Mouse (Mus musculus) stomach, embryonic 15.5 days (tissue): Measurements from ENCODE around the gene Nt5dc3. TPM values are rescaled to one million over a fixed set of nuclear protein-coding genes. Genes with fewer than 3 reads are reported as not detected.

Experiments
- ATAC-seq: fragments of 200-750 bp; cut with Nextera tagmentation; 2 replicates; pipeline ENCODE4 v1.8.0; 2017; ENCODE audit warnings: low read depth, moderate number of reproducible peaks, moderate TSS enrichment; ENCODE audit not compliant: insufficient read depth, low FRiP score
- H3K27ac ChIP-seq: fragments of 300-500 bp; sonication (generic); 2 replicates; pipeline ENCODE4 v1.5.1; 2015; ENCODE audit warnings: mild to moderate bottlenecking, inconsistent platforms
- H3K27me3 ChIP-seq: fragments of 300-500 bp; sonication (generic); replicated peaks from 2 replicates; pipeline ENCODE4 v1.6.1; 2015; ENCODE audit warnings: inconsistent platforms
- H3K36me3 ChIP-seq: fragments of 300-500 bp; sonication (generic); 2 replicates; pipeline ENCODE4 v1.6.1; 2015; ENCODE audit warnings: inconsistent platforms
- H3K4me1 ChIP-seq: fragments of 300-500 bp; sonication (generic); 2 replicates; pipeline ENCODE4 v1.6.1; 2015; ENCODE audit warnings: inconsistent platforms
- H3K4me2 ChIP-seq: fragments of 300-500 bp; sonication (generic); 2 replicates; pipeline ENCODE4 v1.6.1; 2015; ENCODE audit warnings: mild to moderate bottlenecking, inconsistent platforms
- H3K4me3 ChIP-seq: fragments of 300-500 bp; sonication (generic); replicated peaks from 2 replicates; pipeline ENCODE4 v1.5.1; 2015; ENCODE audit warnings: inconsistent platforms
- H3K9ac ChIP-seq: fragments of 300-500 bp; sonication (generic); 2 replicates; pipeline ENCODE4 v1.6.1; 2015; ENCODE audit warnings: inconsistent platforms
- H3K9me3 ChIP-seq: fragments of 300-500 bp; sonication (generic); 2 replicates; pipeline ENCODE4 v1.6.1; 2016; ENCODE audit warnings: inconsistent platforms
- WGBS: fragments of 180-500 bp; shearing (Covaris S2); methylation state at CpG from one replicate; pipeline ENCODE4 v1.1.7; 2015; 5-methylcytosine and 5-hydroxymethylcytosine counted together
- polyA plus RNA-seq: library from polyadenylated mRNA; unstranded; fragments of >200 nt; fragmentation: Nextera tagmentation; extraction: Ambion mirVana; gene quantifications from 2 replicates; pipeline ENCODE4 v1.2.1, GENCODE M21; 2015

Gene Nt5dc3
- polyA plus RNA-seq, 1 experiment from 2014 or later: 1.5 TPM

DNA sequence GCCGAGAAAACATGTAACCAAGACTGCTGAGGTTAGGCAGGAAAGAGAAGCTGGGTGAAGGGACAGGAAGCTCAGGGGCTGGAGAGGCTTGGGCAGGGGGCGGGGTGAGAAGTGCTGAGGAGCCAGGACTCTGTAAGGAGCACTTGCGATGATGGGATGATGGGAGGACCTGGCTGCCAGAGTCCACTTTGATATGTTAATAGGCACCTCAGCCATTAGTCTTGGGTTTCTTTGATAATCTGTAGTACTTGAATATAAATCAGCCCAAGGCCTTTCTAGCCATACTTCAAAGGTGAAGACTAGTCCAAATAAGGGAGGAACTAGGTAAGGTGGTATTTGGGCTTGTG is 16.4 kb upstream of the Nt5dc3 start:
- Histone ChIP-seq H3K36me3 (no peaks in the 10 kb centered on the region), H3K27ac (no peak overlapping the region), H3K27me3 (no peaks in the 10 kb centered on the region), H3K4me3 (no peak overlapping the region), H3K9me3 (no peaks in the 10 kb centered on the region), H3K9ac (no peak overlapping the region), H3K4me1 (no peaks in the 10 kb centered on the region), H3K4me2 (no peak overlapping the region)
- no peak for ATAC-seq
- 66% methylated on average over 3 of the region's 3 CpGs for WGBS

DNA sequence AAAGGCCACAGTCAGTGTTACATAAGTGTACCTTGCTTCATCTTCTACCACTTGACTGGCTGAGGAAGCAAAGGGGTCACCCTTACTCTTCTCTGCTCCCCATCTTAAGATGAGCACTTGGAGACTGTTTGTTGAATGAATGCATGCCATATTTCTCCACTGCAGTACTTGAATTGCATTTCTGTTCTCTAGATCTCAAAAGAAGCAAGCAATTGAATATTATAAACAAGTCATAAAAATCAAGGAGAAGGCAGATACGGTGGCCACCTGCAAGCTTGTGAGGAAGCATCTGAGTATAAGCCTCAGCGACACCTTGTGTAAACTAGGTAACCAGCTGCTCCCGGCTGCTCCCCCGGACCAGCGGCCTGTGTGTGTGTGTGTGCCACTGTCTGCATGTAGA is 15.1 kb upstream of the Nt5dc3 start, which contains the start of gene Gm49358:
TSS of gene Gm49358 (plus strand) at position 301 of the 400 bp plus-strand sequence.
- Histone ChIP-seq H3K4me1 (no peaks in the 10 kb centered on the region), H3K4me2 (no peak within 1 kb of the TSS), H3K36me3 (no peaks in the 10 kb centered on the region), H3K9ac (no peak within 1 kb of the TSS), H3K4me3 (no peak within 1 kb of the TSS), H3K27me3 (no peaks in the 10 kb centered on the region), H3K27ac (no peak within 1 kb of the TSS), H3K9me3 (no peaks in the 10 kb centered on the region)
- 59% methylated on average over 5 of the region's 5 CpGs for WGBS
- ATAC-seq: no peak

DNA sequence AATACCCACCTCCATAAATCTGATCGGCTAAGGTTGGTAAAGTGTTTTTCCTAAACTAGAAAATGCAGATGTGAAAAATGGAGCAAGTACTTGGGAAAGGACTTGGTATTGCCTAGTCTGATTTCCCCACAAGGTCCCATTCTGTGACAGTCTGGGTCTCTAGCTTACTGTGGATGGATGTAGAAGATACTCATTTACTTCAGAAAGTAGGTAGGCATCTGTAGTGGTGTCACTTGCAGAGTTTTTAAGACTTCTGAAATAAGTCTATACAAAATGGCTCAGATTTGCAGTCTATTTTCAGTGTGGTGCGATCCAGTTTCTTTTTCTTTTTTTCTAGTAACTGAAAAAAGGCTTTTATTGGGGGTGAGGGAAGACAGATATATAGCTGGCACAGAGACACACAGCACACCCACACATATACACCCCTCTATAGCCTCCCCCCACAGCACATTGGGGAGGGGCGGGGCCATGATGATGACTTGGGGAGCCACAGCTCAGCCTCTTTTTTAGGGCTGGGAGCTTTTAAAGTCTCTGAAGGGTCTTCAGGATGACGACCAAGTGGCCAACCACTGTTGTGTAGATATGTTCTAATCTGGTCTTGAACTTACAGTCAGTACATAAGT is 13.3 kb upstream of the Nt5dc3 start:
- H3K4me3 ChIP-seq: no peak overlapping the region

DNA sequence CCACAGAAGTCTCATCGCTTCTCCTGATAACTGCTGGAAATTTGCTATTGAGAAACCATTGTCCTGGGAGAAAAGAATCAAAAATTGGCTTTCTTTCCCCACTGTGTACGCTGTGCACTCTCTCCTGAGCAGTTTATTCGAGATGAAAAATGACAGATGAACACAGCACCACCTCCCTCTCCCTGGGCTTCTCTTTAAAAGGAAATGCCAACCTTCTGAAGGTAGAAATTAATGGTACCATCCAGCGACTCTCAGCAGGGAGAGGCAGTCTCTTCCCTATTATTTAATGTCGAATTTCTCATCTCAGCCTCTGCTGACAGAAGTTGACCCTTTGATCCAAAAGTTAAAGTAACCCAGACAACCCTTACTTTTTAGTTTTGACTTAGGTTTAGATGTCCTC is 9.6 kb upstream of the Nt5dc3 start:
- H3K4me3 ChIP-seq: no peak overlapping the region
- 50% methylated on average over 5 of the region's 5 CpGs for WGBS
- no peak overlapping the region for H3K9ac ChIP-seq
- H3K27me3 ChIP-seq: no peaks in the 10 kb centered on the region
- H3K27ac ChIP-seq: no peak overlapping the region
- no peak for ATAC-seq
- no peaks in the 10 kb centered on the region for H3K9me3 ChIP-seq
- no peak overlapping the region for H3K4me2 ChIP-seq
- H3K4me1 ChIP-seq: peaks cover 3% of the 10 kb centered on the region; the same call in 1 of the 2 replicates
- H3K36me3 ChIP-seq: no peaks in the 10 kb centered on the region

More for the DNA sequence above, 13.3 kb upstream of the Nt5dc3 start:
- no peaks in the 10 kb centered on the region for H3K27me3 ChIP-seq
- no peak overlapping the region for H3K27ac ChIP-seq
- no peaks in the 10 kb centered on the region for H3K36me3 ChIP-seq
- no peak overlapping the region for H3K9ac ChIP-seq
- no peaks in the 10 kb centered on the region for H3K9me3 ChIP-seq
- no peak overlapping the region for H3K4me2 ChIP-seq
- H3K4me1 ChIP-seq: peaks cover 3% of the 10 kb centered on the region; the same call in 1 of the 2 replicates
- WGBS: 81% methylated on average over 4 of the region's 4 CpGs
- no peak for ATAC-seq

DNA sequence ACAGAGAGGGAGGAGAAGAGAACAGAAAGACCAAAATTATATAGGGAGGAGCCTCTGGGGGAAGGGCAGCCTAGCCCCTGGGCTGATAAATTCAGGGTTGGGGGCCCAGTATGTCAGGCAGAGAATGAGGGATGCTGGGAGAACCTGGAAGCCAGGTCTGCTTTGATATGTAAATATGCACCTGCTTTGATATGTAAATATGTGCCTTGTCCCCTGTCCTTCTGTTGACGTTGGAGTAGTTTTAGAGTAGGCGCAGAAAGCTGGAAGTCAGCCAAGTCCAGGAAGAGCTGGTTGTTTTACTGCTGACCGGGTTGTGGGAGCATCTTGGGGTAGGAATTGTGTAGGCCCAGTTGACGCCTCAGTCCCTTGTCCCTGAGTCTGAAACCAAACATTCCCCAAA is 9.0 kb upstream of the Nt5dc3 start:
- no peak overlapping the region for H3K27ac ChIP-seq
- H3K9ac ChIP-seq: no peak overlapping the region
- no peaks in the 10 kb centered on the region for H3K27me3 ChIP-seq
- no peak overlapping the region for H3K4me3 ChIP-seq
- no peaks in the 10 kb centered on the region for H3K36me3 ChIP-seq
- H3K9me3 ChIP-seq: no peaks in the 10 kb centered on the region
- H3K4me2 ChIP-seq: no peak overlapping the region
- WGBS: 35% methylated on average over 4 of the region's 4 CpGs
- peaks cover 3% of the 10 kb centered on the region; the same call in 1 of the 2 replicates for H3K4me1 ChIP-seq
- ATAC-seq: no peak

DNA sequence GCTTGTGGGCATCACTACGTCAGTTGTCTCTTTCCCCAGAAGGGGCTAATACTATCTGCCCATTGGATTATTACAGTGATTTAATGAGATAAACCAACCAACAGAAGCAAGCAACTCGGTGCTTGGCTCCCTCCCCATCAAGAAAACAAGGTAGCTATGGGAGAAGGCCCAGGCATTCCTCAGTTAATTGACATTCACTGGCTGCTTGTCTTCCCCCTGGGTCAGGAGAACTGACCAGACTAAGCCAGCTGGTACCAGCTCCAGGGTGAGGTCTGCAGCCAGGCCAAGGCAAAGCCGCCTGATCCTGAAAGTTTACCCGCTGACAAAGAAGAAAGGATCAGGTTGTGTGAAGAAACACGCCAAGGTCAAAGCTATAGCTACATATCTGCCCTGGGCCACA is 7.1 kb upstream of the Nt5dc3 start:
- Histone ChIP-seq H3K9ac (no peak overlapping the region), H3K9me3 (no peaks in the 10 kb centered on the region), H3K27me3 (no peaks in the 10 kb centered on the region), H3K4me1 (peaks cover 3% of the 10 kb centered on the region; the same call in 1 of the 2 replicates), H3K27ac (no peak overlapping the region), H3K36me3 (no peaks in the 10 kb centered on the region), H3K4me3 (no peak overlapping the region), H3K4me2 (no peak overlapping the region)
- no peak for ATAC-seq
- WGBS: 74% methylated on average over 5 of the region's 5 CpGs

DNA sequence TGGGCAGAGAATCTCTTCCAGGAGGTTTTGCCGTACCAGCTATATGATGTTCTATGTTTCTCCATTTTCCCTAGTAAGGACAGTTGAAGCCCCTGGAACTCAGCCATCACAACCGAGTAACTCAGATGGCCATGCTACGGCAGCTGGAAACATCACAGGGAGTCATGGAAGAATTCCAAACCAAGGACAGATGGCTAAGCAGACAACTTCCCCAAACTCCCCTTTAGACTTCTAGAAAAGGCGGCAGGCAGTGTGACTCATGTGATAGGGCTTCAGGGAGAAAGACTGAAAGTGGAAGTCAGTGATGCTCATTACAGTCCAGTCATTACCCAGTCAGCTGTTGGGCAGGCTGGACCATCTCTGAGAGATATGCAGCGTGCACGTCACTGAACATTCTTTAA is 6.6 kb upstream of the Nt5dc3 start:
- WGBS: 48% methylated on average over 6 of the region's 6 CpGs
- H3K9ac ChIP-seq: no peak overlapping the region
- H3K9me3 ChIP-seq: no peaks in the 10 kb centered on the region
- no peak overlapping the region for H3K4me3 ChIP-seq
- no peaks in the 10 kb centered on the region for H3K27me3 ChIP-seq
- H3K27ac ChIP-seq: no peak overlapping the region
- no peak overlapping the region for H3K4me2 ChIP-seq
- no peak for ATAC-seq
- no peaks in the 10 kb centered on the region for H3K36me3 ChIP-seq
- H3K4me1 ChIP-seq: peaks cover 3% of the 10 kb centered on the region; the same call in 1 of the 2 replicates

DNA sequence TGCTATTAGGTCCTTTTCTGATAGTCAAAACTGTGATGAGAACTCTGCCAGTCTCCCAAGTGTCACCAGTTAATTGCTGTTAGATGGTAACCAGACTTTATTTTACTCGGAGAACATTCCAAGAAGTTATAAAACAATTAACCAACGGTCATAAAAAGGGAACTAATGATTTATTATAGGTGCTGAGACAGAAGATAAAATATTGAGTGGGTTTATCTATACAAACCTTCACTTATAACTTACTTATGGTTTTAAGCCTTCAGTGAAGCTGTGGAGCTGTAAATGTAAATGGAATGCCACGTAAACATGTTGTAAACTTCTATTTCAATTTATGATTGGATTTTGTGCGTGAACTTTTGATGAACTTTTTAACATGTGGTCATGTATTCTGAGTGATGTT is 5.4 kb upstream of the Nt5dc3 start:
- Histone ChIP-seq H3K9ac (no peak overlapping the region), H3K27ac (no peak overlapping the region), H3K9me3 (no peaks in the 10 kb centered on the region), H3K27me3 (no peaks in the 10 kb centered on the region), H3K4me2 (no peak overlapping the region), H3K4me3 (no peak overlapping the region), H3K4me1 (peaks cover 8% of the 10 kb centered on the region; the same call in 1 of the 2 replicates), H3K36me3 (no peaks in the 10 kb centered on the region)
- WGBS: 27% methylated on average over 4 of the region's 4 CpGs
- no peak for ATAC-seq

DNA sequence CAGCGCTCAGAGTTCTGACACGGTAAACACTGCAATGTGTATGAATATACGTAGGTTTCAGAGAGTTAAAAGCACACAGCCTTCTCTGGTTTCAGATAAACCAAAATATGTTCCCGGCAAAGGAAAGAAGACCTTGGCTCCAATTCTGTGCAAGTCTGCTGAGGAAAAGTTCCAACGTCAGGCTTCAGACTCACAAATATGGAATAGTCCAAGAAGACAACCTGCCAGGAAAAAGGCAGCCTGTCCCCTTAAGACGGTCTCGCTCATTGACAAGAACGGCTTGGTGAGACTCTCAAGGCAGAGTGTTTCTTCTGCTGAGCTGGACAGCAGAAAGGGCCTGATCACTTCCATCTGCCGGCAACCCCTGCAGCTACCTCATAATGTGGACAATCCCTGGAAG is 2.5 kb upstream of the Nt5dc3 start:
- Histone ChIP-seq H3K27ac (0 out of 2 replicates have a peak overlapping the region, but pooled peaks have one; percentile 24), H3K4me1 (peaks cover 9% of the 10 kb centered on the region; the same call in 1 of the 2 replicates), H3K36me3 (no peaks in the 10 kb centered on the region), H3K9ac (no peak overlapping the region), H3K9me3 (no peaks in the 10 kb centered on the region), H3K4me3 (no peak overlapping the region), H3K27me3 (no peaks in the 10 kb centered on the region), H3K4me2 (no peak overlapping the region)
- 49% methylated on average over 9 of the region's 9 CpGs for whole genome bisulfite sequencing
- no peak for ATAC-seq

DNA sequence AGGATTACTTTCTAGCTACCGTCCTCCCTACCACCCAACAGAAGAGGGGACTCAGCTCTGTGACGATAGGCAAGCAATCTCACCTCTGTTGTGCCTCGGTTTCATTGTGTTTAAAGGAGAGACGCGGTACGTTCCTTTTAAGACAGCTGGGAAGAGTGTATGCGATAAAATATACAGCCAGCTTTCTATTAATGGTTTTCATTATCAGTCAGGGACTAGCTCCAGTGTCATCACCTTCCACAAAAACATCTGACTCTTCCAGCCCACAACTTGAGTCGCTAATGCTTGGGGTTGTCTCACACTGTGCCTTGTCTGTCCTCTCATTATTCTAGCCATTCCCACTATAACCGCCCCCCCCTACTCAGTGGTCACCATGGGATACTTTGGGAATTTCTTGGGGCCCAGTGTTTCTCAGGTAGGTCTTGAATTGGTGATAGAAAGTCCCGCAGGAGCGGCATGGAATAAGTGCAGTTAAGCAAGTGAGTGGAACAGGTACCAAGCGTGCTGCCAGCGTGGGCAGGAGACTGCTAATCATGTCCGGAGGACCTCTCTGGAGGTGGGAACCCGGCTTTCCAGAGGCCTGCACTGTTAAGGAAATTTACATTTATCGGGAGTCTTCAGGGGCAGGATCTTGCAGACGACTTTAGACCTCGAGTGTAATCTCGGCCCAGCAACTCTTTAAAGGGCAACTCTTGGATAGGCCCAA is 1.0 kb upstream of the Nt5dc3 start:
- WGBS: 53% methylated on average over 19 of the region's 19 CpGs
- Histone ChIP-seq H3K4me2 (peak overlapping the region; percentile 99), H3K9ac (no peak overlapping the region), H3K27me3 (no peaks in the 10 kb centered on the region), H3K4me1 (peaks cover 17% of the 10 kb centered on the region; the same call in 1 of the 2 replicates), H3K4me3 (peak overlapping the region; percentile 83), H3K36me3 (no peaks in the 10 kb centered on the region), H3K27ac (peak overlapping the region; percentile 81), H3K9me3 (no peaks in the 10 kb centered on the region)
- no peak; the same call in 1 of the 2 replicates for ATAC-seq

DNA sequence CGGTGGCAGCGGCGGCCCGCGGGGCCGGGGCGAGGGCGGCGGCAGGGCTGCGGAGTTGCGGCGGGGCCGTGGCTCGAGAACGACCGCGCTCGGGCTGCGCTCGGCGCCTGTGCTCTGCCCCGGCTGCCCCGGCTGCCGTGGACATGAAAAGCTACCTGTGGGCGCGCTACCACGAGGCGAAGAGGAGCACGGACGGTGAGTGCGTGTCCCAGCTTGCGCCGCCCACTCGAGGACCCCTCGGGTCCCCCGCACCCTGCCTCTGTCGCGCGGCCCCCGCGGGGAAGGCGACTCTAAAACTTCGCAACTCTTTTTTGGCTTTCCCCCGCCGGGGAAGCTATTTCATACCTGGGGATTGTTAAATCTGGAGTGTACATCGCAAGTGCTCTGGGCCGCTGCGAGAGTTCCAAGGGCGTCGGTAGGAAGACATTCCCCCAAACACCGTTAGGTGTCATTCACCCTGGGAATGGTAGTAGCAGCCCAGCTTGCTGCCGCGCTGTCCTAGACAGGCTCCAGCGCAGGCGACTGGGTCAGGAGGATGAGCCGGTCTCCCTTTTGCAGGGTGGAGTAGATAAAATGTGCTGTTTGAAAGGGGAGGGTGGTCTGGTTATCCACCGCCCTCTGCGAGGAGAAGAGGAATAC is 431 bp downstream of the Nt5dc3 start:
- H3K9me3 ChIP-seq: no peaks in the 10 kb centered on the region
- H3K4me1 ChIP-seq: peaks cover 21% of the 10 kb centered on the region; the same call in 1 of the 2 replicates
- ATAC-seq: peak; percentile 2; the same call in 1 of the 2 replicates
- no peaks in the 10 kb centered on the region for H3K36me3 ChIP-seq
- peak overlapping the region; percentile 61; the same call in 1 of the 2 replicates for H3K27ac ChIP-seq
- H3K9ac ChIP-seq: peak overlapping the region; percentile 74
- no peaks in the 10 kb centered on the region for H3K27me3 ChIP-seq
- peak overlapping the region; percentile 99 for H3K4me2 ChIP-seq
- WGBS: under 1% methylated on average over 49 of the region's 58 CpGs
- H3K4me3 ChIP-seq: peak overlapping the region; percentile 83
